Mouse (Mus musculus): ENCODE measurements around the gene Gm4791.
A peak's percentile ranks its signal among the peaks of the same experiment; 100 is the strongest.

Gene Gm4791

DNA sequence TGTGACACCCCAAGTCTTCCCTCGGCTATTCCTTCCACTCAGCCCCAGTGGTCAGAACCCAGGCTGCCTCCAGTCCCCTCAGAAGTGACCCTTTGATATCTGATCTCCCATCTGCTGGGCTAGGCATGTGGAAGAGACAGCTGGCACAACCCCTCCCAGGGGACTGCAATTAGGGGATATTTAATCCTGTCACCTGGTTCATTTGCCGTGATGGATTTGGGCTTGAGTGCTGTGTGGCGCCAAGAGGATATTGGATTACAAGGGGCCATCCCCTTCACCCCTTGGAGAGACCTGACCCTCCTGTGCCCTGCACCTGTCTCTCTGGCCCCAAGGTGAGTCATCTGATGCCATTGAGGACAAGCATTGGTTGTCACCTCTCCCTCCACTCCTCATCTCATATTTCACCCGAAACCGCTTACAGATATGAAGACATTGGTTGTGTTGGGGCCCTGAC lies at the start of gene Gm4791:
TSS of gene Gm4791 (plus strand) at position 404 of the 454 bp plus-strand sequence.
- DNase-seq (ENCODE audit: low spot score in 2 of 2), result no peak

DNA sequence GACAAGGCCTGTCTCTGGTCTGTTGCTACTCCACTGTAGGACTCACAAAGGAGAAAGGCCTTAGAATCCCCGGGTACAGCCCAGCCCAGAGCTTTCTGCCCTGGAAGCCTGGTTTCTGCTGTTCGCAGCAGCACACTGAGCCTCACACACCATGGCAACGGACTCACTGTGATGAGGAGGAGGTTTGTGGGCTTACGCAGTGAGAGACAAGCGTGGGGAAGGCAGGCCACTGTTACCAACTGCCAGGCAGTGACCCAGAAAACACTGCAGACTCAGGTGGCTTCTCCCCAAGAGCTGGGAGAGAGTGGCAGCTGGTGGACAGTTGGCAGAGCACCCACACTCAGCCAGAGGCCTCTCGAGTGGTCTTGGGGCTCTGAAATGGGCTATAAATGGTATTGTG lies 42.3 kb upstream of the Gm4791 start:
- peak; percentile 30 to 46 for DNase-seq (ENCODE audit: low spot score in 2 of 2)

DNA sequence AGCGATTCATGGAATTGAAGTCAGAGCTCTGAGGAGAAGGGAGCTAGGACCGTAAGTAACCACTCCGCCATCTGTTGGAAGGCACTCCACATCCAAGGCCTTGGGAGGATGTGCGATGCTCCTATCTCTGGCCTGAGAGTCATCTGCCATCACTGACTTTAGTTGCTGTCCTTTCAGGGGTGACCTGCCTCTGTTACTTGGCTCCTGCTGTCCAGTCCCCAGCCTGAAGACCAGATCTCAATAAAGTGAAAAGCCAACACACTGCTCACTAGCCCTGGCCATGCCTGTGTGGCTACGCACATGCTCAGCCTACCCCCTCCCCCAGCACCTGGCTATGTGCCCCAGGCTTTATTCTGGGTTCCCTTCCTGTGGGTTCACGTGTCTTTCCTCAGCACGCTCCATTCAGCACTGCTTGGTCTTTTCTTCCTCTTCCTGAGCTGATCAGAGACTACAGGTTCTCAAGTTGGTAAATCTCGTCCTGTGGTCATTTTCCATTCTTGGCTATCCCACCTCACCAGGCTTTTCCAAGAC lies 41.1 kb upstream of the Gm4791 start:
- DNase-seq (ENCODE audit: low spot score in 2 of 2), result no peak

DNA sequence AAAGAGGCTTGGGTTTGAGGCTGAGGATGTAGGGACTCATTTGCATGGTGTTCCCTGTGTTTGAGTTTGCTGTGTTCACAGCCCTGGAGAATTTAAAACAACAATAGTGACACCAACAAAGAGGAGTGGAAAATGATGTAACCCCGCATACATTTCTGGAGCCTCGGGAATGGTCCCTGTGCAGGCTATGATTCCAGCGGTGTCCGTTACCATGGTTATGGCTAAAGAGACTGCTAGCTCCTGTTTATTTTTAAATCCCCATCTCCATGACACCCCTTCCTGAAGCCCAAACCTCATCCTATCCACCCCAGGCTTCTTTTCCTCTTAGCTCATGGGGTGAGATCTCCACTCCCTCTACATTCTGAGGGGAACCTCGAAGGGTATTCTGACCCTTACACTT lies 32.5 kb upstream of the Gm4791 start:
- no peak for DNase-seq (ENCODE audit: low spot score in 2 of 2)

DNA sequence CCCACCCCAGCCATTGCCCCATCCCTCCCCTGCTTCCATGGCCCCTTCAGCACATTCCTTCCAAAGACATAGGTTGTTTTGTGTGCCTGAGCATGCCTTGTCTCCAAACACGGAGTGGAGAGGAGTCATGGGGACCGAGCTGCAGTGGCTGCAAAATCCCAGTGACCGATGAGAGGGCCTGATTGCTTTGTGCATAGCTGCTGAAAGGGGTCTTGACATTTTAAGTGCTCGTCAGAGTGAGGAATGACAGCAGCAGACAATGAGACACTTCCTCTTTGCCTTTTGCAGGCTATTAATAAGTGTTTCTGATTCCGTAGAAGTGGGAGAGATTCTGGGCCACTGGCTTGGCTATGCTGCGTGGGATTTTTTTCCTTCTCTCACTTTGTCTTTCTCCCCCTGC lies 29.6 kb upstream of the Gm4791 start:
- no peak for DNase-seq (ENCODE audit: low spot score in 2 of 2)

DNA sequence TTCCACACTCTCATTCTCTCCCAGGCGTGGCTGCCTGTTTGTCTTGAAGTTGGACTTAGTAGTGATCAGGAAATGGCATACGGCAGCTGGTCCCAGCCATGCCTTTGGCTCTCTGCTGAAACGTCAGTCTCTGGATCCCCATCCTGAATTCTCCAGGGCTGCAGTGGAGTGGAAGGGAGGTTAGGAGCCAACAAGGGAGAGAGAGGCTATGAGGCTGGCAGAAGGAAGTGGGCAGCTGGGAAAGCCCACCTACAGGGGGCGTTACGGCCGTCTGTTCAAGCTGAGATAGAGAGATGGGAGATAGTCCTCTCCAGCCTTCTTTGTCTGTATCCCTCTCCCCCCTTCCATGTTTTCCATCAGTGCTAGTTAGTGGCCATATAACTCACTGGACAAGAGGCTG lies 29.1 kb upstream of the Gm4791 start:
- no peak for DNase-seq (ENCODE audit: low spot score in 2 of 2)

DNA sequence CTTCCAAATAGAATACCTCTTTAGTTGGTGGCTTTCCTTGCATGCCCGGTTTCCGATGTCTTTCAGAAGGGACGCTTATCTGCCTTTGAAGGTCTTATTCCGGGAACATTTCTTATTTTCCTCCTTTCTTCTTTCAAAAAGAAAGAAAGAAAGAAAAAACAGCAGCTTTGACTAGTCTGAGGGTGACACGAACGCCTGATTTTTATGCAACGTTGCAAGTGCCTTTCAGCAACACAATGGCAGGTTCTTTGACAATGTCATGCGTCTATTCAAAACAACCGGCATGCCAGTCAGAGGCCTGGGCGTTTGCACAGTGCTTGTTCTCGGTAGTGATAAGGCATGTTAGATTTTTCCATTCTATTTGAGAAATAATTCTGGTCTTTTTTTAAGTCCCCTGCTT lies 19.7 kb upstream of the Gm4791 start:
- no peak for DNase-seq (ENCODE audit: low spot score in 2 of 2)

DNA sequence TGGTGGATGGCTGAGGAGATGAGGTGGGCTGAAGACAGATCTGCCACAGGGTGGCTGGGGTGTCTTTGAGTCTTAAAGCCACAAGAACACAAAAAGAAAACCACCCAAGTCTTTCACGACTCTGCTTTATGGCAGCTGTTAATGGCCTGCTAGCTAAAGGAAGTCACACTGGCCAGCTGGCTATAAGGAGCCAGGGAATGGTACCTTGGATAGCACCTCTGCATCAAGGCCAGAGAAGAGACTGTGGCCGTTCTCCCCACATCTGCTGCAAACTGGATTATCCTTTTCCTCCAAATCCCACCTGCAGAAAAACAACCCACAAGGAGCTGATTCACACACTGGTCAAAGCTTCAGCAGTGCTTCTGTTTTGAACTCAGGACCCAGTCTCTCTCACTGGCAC lies 18.4 kb upstream of the Gm4791 start:
- DNase-seq (ENCODE audit: low spot score in 2 of 2), result no peak

DNA sequence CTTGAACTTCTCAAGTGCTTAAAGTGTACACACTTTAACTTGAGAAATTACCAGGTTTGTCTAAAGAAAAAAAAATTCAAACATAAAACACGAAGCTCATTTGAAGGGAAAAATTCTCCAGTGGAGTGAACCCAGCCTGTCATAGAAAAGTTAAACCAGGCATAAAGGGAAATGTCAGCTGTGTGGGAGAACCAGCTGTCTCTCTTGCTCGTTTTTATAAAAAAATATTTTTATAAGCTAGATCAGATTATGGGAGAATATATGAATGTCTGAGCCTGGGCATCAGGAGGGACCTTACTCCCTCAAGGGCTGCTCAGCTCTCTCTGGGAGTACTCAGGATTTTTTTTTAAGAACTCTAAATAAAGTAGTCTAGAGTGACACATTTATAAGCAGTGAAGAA lies 15.1 kb upstream of the Gm4791 start:
- no peak for DNase-seq (ENCODE audit: low spot score in 2 of 2)

DNA sequence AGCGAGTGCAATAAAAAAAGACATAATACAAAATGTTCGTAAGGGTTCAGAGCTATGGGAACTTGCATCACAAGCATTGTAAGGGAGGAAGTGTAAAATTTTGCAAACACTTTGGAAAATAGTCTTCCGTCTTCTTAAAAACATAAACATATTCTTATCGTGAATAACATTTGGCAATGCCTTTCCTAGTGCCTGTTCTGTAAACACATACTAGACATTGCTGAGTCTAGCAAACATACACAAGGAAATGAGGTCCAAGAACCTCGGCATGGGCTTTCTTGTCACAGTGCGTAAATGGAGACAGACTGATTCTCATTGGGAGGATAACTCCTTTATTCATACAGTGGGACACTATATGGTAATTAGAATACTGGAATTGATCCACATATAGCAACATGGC lies 43.0 kb downstream of the Gm4791 start:
- no peak for DNase-seq (ENCODE audit: low spot score in 2 of 2)
